Mouse (Mus musculus) layer of hippocampus, adult 9-11 months (tissue): ENCODE results near the gene 4931414P19Rik.

Source experiments
- DNase-seq: peaks from one replicate; pipeline ENCODE4 v3.0.0; 2022

4931414P19Rik gene

DNA sequence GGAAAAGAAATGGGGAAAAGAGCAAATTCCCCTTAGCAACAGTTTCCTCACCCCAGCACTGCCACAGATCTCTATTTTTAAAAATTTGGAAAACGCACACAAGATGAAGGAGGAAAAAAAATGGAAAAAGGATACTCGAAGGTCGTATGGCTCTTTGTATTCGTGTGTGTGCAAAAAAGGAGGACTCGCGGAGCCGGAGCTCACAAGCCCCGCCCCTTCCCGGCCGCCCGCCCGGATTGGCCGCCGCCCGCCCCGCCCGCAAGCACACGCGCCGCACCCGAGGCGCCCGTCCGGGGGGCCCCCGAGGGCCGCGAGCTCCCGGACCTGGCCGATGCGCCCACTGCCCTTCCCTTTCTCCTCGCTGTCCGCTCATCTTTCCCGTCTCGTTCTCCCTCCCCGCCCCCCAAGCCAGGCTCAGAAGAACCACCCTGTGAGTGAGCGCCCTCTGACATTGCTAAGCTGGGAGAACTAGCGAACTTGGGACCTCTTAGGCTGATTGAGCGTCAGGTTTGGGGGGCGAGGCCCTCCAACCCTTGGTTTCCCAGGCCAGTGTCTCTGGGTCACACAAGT is at the start of gene 4931414P19Rik:
TSS of gene 4931414P19Rik (minus strand) at position 242 of the 570 bp plus-strand sequence.
- peak; percentile 50 for DNase-seq

DNA sequence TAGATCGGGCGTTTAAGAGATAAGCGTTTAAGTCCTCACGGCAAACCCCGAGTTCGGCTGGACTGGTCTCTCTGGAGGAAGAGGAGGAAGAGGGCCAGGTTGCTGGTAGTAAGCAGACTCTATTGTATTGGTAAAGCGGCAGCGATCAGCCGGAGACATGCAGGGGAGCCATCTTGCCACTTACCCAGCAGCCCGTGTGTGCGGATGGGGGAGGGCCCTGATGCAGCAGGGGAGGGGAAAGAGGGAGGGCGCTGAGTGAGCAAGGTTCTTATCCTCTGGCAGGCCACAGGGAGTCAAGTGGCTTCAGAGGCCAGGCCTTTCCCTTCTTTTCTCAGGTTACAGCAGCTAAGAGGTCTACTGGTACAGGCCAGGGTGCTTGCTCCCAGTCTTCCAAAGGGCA is 47.7 kb upstream of the 4931414P19Rik start:
- DNase-seq: peak; percentile 90

DNA sequence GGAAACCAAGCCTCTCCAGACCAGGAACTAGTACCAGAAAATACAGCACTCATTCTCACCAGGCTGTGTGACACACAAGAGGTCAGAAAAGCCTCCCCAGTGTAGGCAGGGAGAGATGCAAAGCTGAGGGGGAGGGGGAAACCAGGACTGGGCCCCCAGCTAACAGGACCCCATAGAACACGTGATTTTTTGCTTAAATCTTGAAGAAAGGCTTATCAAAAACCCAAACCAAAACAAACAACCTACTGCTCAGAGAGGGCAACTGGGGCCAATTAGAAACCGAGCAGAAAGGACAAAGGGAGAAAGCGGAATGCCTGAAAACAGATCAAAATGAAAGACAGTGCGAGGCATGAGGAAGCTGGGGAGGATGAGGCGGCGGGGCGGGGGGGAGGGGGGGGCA is 47.0 kb upstream of the 4931414P19Rik start:
- no peak for DNase-seq

DNA sequence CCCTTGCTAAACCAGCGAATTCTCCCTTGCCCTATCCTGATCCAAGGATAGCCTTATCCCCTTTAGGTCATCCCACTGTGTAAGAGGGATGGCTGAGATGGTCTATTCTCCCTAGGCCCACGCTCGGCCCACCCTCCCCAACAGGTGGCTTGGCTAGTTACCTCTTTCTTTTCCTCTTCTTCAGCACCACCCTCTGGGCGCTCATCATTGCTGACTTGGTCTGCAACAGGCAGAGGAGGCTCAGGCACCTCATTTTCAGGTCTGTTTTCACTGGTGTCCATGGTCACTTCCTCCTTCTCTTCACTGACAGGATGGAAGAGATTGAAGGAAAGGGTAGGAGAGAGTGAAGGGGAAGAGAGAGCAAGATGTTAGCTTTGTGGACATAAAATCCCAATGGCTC is 45.8 kb upstream of the 4931414P19Rik start:
- no peak for DNase-seq

DNA sequence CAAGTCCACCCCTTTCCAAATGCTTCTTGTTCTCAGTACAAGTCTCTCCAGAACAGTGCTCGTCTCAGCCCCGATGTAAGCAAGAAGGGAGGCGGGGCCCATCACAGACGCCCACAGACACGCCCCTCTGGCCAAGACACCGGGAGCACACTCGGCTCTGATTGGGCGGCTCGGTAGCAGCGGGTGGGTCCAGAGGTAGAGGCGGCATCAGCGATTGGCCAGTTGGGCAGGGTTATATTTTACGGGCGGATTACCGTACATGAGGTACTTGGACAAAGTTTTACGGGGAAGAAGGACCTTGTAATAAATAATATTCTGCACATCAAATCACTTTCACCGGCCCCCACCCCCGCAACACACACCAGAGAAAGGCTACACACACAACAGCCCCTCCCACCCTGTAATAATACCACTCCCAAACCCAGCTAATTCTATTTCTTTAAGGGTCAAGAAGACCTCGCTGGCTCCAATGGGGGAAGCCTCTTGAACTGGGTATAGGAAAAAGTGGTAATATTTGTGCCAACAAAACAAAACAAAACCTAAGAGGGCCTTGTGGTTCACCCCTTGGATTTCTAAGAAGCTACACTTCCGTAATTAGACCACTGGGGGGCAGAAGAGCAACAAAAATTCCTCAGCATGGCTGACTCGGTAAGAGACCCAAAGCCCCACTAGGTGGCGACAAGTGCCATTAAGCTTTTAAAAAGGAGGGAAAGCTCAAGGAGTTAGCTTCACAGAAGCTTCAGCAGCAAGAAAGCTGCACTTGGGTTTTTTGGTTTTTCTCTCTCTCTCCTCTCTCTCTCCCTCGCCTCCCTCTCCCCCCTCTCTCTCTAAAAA is 45.0 kb upstream of the 4931414P19Rik start:
- peak; percentile 77 for DNase-seq

DNA sequence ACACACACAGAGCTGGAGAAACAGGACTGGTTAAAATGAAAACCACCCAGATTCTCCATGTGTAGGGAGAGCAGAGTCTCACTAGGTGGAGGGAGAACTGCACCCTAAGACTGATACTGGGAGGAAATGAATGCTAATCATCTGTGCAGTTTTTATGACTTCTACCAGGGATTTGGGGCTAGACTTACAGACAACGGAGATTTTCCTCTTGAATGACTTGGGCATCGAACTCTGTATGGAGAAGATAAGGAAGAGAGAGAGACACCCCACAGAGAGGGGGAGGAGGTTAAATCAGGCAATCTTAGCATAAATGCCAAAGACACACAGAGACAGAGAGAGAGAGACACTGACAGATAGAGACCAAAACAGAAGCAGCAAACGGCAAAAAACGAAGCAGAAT is 42.1 kb upstream of the 4931414P19Rik start:
- no peak for DNase-seq

DNA sequence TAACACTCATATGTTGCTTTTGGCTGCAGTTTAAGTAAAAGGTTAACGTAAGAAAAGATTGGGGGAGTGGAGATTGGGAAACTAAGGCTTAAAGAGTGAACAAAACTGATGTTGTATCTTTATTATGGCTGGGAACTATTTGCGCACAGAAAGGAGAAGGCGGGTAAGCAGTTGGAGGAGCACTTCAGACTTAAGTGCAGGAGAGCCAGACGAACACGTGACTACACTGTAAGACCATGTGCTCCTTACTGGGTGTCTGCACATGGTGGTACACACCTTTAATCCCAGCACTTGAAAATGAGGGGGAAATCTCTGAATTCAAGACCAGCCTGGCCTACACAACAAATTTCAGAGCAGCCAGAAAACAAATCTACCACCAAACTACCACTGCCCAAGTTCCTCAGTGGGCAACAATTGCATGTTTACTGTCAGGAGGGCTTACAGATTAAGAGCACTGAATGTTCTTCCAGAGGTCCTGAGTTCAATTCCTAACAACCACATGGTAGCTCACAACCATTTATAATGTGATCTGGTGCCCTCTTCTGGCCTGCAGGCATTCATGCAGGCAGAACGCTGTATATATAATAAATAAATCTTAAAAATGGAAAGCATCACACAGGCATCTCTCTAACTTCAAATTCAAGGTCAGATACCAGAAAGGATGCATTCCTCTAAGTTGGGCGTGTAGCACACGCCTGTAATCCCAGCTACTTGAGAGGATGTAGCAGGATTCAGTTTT is 41.3 kb upstream of the 4931414P19Rik start:
- DNase-seq: no peak

DNA sequence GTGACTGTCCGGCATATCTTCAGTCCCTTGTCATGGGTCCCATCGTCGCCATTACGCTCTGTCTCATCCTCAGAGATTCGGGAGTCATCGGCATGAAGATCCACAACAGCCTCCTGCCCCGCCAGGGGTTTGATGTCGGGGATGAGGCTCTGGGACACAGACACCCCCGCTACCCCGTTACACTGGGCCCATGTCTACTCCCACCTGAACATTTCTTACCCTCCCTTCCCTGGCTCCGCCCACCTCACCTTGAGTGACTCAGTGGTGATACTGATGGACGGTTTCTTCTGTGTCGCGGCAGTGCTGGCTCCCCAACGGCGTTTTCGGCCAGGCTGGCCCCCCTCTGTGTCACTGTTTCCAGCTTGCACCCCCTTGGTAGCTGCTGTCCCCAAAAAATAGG is 40.7 kb upstream of the 4931414P19Rik start:
- no peak for DNase-seq

DNA sequence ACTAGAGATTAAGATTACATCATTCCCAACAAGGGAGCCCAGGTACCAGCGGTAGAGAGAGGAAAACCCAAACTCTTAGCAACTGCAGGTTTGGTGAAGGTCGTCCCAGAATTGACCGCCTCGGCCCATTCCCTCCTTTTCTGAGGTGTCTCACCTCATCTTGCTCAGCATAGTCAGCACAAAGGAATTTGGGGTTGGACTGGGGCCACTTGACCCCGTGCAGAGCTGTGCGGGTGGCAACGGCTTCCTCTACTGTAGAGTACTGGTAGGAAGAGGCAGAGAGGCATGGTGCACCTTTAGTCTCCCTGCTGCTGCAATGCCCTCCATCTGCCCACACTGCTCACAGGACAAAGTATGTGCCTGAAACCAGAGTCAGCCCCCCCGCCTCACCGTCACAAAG is 38.5 kb upstream of the 4931414P19Rik start:
- DNase-seq: no peak

DNA sequence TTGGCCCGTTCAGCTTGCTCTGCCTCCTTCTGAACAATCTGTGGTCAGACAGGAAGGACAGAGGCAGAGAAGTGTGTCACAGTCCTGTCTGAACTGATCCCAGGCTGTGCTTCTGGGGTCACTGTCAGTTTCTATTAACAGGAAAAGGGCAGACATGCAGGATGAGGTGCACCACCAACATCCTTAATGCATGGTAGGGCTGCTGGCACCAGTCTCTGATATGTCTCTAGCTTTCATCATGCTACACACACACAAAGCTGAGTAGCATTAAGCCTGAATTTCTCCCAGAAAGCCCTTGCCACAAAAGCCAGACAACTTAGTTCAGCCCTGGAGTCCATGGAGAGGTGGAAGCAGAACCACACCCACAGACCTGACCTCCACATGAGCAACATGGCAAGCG is 37.2 kb upstream of the 4931414P19Rik start:
- DNase-seq: no peak

DNA sequence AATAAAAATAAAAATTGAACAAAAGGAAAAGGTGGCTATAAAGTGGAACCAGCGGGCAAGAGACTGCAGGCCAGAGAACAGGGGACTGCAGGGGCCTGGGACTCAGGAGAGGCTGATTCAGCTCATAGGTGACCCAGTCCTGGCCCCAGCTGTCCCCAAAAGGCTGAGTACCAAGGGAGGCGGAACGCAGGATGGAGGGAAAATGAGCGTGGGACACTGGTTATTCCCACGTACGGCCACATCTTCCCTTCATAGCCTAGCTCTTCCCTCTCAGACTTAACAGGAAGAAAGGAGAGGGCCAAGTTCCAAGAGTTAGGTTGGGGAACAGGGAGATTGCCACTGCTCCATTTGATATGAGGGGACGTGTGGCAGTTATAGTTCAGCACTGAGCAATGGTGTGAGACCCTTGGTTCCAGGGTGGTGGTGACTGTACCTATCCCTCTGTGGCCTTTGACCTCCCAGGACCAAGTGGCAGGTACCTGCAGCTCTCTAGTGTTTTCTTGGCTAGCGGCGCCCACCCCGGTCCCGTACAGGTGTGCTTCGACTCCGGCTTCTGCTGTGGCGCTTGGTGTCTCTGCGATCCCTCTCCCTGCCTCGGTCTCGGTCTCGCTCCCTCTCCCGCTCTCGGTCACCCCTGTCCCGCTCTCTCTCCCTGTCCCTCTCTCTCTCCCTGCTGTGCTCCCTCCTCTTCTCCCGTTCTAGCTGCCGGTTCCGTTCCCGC is 36.6 kb upstream of the 4931414P19Rik start:
- DNase-seq: no peak

DNA sequence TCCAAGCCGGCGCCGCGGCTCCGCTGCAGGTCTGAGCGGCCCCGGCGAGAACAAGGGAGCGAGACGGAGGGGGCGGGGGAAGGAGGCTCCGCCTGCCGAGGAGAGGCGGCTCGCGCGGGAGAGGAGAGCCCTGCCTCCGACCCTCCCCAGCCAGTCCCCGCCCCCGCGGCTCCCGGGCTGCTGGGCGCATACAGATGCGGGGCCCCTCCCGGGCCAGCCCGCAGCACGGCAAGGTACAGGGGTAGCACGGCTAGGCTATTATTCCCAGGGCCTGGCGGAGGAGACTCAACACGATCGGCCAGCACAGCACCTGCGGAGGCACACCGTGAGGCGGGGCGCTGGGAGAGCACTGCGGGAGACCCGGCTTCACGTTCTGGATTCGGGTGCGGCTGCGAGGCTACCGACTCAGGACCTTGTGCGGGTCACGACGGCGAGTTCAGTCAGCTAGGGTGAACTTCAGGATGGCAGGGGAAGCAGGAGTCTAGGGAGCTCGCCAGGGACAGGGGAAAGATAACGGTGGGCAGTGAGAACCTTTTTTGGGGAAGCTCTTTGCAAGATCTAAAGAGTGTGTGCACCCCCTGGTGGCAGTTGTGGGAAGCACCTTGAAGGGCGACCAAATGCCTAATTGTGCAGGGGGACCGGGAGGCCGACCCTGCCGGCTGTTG is 35.6 kb upstream of the 4931414P19Rik start, which contains the start of gene Cdh24:
TSS of gene Cdh24 (minus strand) at position 60 of the 665 bp plus-strand sequence.
- peak; percentile 86 for DNase-seq

DNA sequence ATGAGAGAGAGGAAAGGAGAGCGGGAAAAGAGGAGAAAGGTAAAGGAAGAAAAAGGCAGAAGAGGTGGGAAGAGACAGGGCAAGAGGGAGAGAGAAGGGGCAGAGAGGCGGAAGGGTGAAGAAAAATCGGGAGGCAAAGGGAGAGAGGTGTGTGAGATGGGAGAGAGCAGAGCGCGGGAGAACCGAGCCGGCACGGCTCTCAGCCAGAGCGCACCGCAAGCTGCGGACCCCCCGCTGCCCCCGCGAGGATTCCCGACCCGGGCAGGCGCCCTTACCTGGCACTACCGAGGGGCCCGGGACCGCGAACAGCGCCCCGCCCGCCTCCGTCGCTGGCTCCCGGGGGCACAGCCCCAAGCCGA is 35.1 kb upstream of the 4931414P19Rik start, which contains the start of gene Gm17606:
TSS of gene Gm17606 (plus strand) at position 7 of the 359 bp plus-strand sequence.
- no peak for DNase-seq

DNA sequence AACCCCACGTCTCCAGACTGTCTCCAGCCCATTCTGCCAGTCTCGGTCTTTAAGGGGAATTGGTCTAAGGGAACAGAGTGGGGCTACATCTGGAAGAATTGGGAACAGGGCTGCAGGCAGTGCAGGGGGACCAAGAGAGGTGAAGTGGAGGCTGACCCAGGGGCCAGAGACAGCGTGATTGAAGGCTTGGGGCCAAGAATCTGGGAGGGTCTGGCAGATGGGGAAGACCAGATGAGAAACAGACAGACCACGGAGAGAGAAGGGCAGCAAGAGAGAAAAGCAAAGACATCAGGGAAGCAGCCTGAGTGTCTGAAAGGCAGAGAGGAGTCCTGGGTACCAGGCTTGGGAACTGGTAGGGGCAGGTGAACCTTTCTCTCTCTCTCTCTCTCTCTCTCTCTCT is 34.3 kb upstream of the 4931414P19Rik start:
- no peak for DNase-seq

DNA sequence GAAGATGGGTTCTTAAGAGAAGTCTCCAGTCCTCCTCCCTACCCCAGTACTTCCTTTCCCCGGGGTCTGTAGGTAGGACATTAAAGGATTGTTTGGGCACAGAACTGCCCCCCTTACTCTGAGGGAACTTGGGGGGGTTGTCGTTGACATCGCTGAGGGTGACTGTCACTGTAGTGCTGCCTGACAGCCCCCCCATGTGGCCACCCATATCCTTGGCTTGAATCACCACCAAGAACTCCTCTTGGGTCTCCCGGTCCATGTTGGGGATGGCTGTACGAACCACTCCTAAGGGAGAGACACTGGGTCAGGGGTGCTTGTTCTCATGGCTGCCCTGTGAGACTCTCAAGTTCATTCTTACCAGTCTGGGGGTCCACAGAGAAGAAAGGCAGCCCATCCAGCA is 32.4 kb upstream of the 4931414P19Rik start:
- DNase-seq: no peak

DNA sequence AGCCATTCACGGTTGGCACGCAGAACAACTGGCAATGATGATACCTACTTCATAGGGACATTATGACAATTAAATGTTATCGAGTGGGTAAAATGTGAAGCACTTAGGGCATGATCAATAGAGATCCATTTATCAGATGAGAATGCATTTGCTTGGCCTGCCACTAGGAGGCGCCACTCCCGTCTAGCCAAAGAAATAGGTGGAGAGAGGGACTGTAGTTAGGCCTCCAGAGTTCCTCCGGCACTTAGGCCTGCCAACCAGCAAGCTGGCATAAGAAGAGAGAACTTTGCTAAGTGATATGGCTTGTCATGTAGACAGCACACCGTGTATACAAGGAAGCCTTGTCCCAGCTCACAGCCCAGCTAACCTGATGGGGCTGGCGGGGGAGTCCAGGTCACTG is 31.2 kb upstream of the 4931414P19Rik start:
- DNase-seq: no peak

DNA sequence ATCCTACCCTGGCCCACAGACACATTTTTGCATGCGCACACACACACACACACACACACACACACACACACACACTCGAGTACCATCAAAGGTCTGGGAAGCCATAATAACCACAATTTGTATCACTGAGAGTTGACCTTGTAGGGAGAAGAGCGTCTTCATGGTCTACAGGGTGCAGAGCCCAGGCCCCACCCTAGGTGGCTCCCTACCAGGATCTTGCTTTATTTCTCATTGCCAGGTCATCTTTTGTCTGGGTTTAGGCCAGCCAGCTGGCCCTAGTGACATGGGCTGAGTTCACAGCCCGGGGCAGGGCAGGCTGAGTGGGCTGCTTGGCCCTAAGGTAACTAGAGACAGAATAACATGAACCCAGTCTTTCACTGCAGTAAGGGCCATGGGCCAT is 28.4 kb upstream of the 4931414P19Rik start:
- no peak for DNase-seq

DNA sequence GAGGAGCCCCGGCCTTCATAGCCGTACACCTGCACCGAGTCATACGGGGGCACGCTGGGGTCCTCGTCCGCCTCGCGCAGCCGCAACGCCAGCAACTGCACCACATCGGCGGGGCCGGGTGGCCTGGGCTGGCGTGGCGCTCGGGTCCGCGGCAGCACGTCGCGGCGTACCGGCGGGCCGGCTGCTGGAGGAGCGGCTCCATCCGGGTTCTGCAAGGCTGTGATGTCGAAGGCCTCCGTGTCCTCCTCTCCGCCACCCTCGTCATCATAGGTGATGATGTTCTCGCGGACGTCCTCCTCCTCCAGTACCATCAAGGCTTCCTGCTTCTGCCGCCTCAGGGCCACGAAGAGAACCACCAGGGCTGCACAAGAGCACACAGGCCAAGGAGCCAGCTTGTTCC is 26.5 kb upstream of the 4931414P19Rik start:
- no peak for DNase-seq

DNA sequence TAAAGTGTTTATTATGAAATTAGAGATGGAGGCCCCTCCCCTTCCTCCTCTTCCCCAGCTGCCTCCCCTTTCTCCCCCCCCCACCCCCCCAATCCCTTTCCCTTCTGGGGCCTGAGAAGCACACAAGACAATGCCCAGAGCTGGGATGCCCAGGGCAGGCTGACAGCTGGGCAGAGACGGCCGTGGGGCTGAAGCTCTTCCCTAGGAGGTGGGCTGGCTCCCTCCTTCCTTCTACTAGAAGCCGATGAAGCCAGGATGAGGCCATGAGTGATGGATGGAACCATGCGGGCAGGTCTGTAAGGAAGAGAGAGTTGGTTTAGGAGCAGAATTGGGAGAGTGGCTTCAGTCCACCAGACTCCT is 25.4 kb upstream of the 4931414P19Rik start:
- no peak for DNase-seq

DNA sequence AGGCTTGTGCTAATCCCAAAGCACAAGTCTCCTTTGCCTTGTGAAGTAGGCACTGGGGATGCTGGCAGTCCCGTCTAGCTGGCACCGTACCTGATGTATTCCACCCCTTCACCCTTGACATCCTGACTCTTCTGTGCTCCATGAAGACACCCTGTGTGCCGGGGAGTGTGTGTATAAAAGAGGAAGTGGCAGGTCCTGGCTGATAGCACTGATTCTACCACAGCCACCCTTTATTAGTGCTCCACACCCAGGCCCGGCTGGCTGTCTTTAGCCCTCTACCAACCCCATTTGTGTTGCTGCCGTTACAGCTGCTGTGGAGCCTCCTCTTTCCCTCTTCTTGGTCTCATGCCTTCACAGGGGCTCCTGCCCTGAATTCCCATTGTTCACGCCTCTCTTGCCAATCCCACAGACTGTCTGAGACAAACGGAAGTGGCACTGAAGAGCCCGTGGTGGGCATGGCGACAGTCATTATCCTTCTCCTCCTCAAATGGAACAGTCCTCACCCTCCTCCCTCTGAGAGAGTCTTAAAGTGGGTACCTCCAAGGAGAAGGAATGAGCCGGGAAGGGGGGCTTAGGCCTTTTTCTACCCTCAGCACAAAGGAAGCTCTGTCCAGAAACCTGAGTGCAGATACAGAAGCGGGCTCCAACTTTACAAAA is 24.9 kb upstream of the 4931414P19Rik start:
- no peak for DNase-seq

DNA sequence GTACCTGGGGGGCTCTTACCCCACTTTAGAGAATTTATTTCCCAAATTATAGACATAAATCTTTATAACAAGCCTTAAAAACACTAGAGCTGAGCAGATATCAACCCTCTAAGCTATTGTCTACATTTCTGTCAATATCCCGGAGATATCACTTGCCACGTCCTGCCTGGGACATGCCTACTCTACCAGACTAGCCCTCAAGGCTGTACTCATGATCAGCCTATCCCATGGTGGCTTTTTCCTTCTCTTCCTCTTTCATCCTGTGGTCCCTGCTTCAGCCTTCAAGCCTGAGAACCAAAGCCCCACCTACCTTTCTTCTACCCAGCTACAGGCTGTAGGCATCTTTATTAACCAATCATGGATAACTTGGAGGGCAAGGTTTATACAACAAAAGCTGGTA is 24.0 kb upstream of the 4931414P19Rik start:
- DNase-seq: no peak

DNA sequence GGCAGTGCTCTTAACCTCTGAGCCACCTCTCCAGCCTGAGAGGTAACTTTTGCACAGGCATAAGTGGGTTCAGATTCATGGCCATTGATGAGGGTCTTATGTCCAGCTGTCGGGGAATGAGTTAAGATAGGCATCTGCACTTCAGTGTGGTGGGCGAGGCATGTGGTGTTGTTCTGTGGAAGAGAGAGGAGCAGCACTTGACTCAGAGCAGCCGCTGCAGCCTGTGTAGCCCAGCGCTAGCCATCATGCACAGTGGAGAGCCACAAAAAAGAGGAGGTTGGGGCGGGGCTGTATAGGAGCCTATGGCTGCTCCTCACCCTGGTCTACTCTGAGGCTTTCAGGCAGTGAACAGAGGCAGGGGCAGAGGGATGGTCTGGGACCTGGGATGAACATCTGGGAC is 22.3 kb upstream of the 4931414P19Rik start:
- DNase-seq: no peak
